Mouse (Mus musculus) heart, postnatal 0 days (tissue): Measurements from ENCODE around the gene Brd2. TPM values are rescaled to one million over a fixed set of nuclear protein-coding genes. Genes with fewer than 3 reads are reported as not detected.

Experiments used
- ATAC-seq: fragments of 200-750 bp; cut with Nextera tagmentation; 2 replicates; pipeline ENCODE4 v1.8.0; 2017; ENCODE audit warnings: low read depth, moderate number of reproducible peaks, moderate library complexity; ENCODE audit not compliant: insufficient read depth
- DNase-seq: peaks from one replicate; pipeline ENCODE4 v3.0.0-alpha.2; 2016; ENCODE audit warnings: low spot score
- H3K27ac ChIP-seq: fragments of 300-500 bp; sonication (generic); 2 replicates; pipeline ENCODE4 v1.5.1; 2014; ENCODE audit warnings: low read depth, mild to moderate bottlenecking
- H3K27me3 ChIP-seq: fragments of 300-500 bp; sonication (generic); 2 replicates; pipeline ENCODE4 v1.6.1; 2014; ENCODE audit warnings: low read length, mixed read lengths; ENCODE audit not compliant: control insufficient read depth, insufficient read depth
- H3K36me3 ChIP-seq: fragments of 300-500 bp; sonication (generic); replicated peaks from 2 replicates; pipeline ENCODE4 v1.6.1; 2014; ENCODE audit warnings: low read length, mixed read lengths; ENCODE audit not compliant: control insufficient read depth, insufficient read depth
- H3K4me1 ChIP-seq: fragments of 300-500 bp; sonication (generic); 2 replicates; pipeline ENCODE4 v1.6.1; 2014; ENCODE audit warnings: antibody characterized with exemption; ENCODE audit not compliant: control insufficient read depth, insufficient read depth
- H3K4me2 ChIP-seq: fragments of 300-500 bp; sonication (generic); 2 replicates; pipeline ENCODE4 v1.6.1; 2014; ENCODE audit warnings: low read depth, mild to moderate bottlenecking, low read length, moderate library complexity
- H3K4me3 ChIP-seq: fragments of 300-500 bp; sonication (generic); 2 replicates; pipeline ENCODE4 v1.5.1; 2014; ENCODE audit warnings: low read depth, low read length
- H3K9ac ChIP-seq: fragments of 300-500 bp; sonication (generic); replicated peaks from 2 replicates; pipeline ENCODE4 v1.6.1; 2014; ENCODE audit warnings: low read depth, low read length, mixed read lengths
- H3K9me3 ChIP-seq: fragments of 300-500 bp; sonication (generic); replicated peaks from 2 replicates; pipeline ENCODE4 v1.6.1; 2016; ENCODE audit warnings: low read length; ENCODE audit not compliant: control insufficient read depth
- CTCF ChIP-seq: IDR thresholded peaks from 2 replicates; pipeline ENCODE4 v1.5.1; 2016; ENCODE audit warnings: antibody characterized with exemption, control low read depth, low read depth
- EP300 ChIP-seq: IDR thresholded peaks from 2 replicates; pipeline ENCODE4 v1.6.1; 2016; ENCODE audit warnings: antibody characterized with exemption, low read depth
- WGBS: fragments of 180-500 bp; shearing (Covaris S2); extraction: QIAGEN DNeasy Blood & Tissue Kit; methylation state at CpG from one replicate; pipeline ENCODE4 v1.1.7; 2014; 5-methylcytosine and 5-hydroxymethylcytosine counted together
- polyA plus RNA-seq: library from polyadenylated mRNA; unstranded; fragments of >200 nt; fragmentation: Nextera tagmentation; extraction: Ambion mirVana; gene quantifications from 2 replicates; pipeline ENCODE4 v1.2.1, GENCODE M21; 2015
- total RNA-seq: library from RNA; depleted of rRNA; stranded (reverse); fragments of >200 nt; gene quantifications from 2 replicates; pipeline ENCODE4 v1.2.3, GENCODE M21; 2014; ENCODE audit warnings: low replicate concordance

Brd2 gene
- total and polyA plus RNA-seq, 2 experiments from 2014 or later, result 38.4 to 87.5 TPM

GRCm38 (mm10) chr17:34088124-34088523 lies 34.3 kb downstream of the Brd2 start:
- no peaks in the 10 kb centered on the region for H3K4me1 ChIP-seq
- H3K36me3 ChIP-seq, result no peaks in the 10 kb centered on the region
- 47% methylated on average over 11 of the region's 11 CpGs for WGBS
- no peak overlapping the region for H3K4me2 ChIP-seq
- no peak for ATAC-seq
- no peaks in the 10 kb centered on the region for H3K9me3 ChIP-seq
- H3K27ac ChIP-seq, result no peak overlapping the region
- H3K27me3 ChIP-seq, result peaks cover 14% of the 10 kb centered on the region; the same call in 1 of the 2 replicates
- DNase-seq, result no peak
- no peak overlapping the region for H3K9ac ChIP-seq
- TF ChIP-seq CTCF, result no peak
- no peak overlapping the region for H3K4me3 ChIP-seq

- ATAC-seq, result no peak
- DNase-seq, result no peak
- Histone ChIP-seq H3K27ac (no peak overlapping the region), H3K4me3 (no peak overlapping the region), H3K9me3 (no peaks in the 10 kb centered on the region), H3K4me1 (no peaks in the 10 kb centered on the region), H3K9ac (no peak overlapping the region), H3K27me3 (peaks cover 20% of the 10 kb centered on the region; the same call in 1 of the 2 replicates), H3K4me2 (no peak overlapping the region), H3K36me3 (no peaks in the 10 kb centered on the region)
- TF ChIP-seq EP300, result no peak
- 45% methylated on average over 2 of the region's 2 CpGs for WGBS
Measured at GRCm38 (mm10) chr17:34087386-34087785, 35.0 kb downstream of the Brd2 start.

- Histone ChIP-seq H3K4me3 (no peak overlapping the region), H3K9ac (no peak overlapping the region), H3K36me3 (no peaks in the 10 kb centered on the region), H3K27me3 (peaks cover 20% of the 10 kb centered on the region), H3K27ac (no peak overlapping the region), H3K4me1 (no peaks in the 10 kb centered on the region), H3K9me3 (no peaks in the 10 kb centered on the region), H3K4me2 (no peak overlapping the region)
- DNase-seq (no peak), ATAC-seq (no peak)
- no peak for TF ChIP-seq EP300
- no peak for TF ChIP-seq CTCF
- 15% methylated on average over 8 of the region's 8 CpGs for WGBS
Measured at GRCm38 (mm10) chr17:34083104-34083503, 39.3 kb downstream of the Brd2 start.

GRCm38 (mm10) chr17:34079621-34080020 lies 42.8 kb downstream of the Brd2 start:
- no peak overlapping the region for H3K9ac ChIP-seq
- ATAC-seq (peak; percentile 57), DNase-seq (peak; percentile 76)
- no peak overlapping the region for H3K4me3 ChIP-seq
- TF ChIP-seq CTCF (no peak), EP300 (no peak)
- no peak overlapping the region for H3K4me2 ChIP-seq
- H3K27ac ChIP-seq, result no peak overlapping the region
- WGBS, result 22% methylated on average over 5 of the region's 5 CpGs
- no peaks in the 10 kb centered on the region for H3K4me1 ChIP-seq
- no peaks in the 10 kb centered on the region for H3K9me3 ChIP-seq
- H3K36me3 ChIP-seq, result no peaks in the 10 kb centered on the region
- peaks cover 37% of the 10 kb centered on the region for H3K27me3 ChIP-seq

- WGBS, result 87% methylated on average over 11 of the region's 11 CpGs
- ATAC-seq (no peak), DNase-seq (no peak)
Measured at GRCm38 (mm10) chr17:34079002-34079401, 43.4 kb downstream of the Brd2 start.

GRCm38 (mm10) chr17:34078148-34078547 lies 44.3 kb downstream of the Brd2 start:
- ATAC-seq, result no peak
- Histone ChIP-seq H3K9ac (no peak overlapping the region), H3K27ac (no peak overlapping the region), H3K27me3 (peaks cover 31% of the 10 kb centered on the region), H3K4me2 (no peak overlapping the region), H3K4me1 (no peaks in the 10 kb centered on the region), H3K4me3 (no peak overlapping the region), H3K36me3 (no peaks in the 10 kb centered on the region), H3K9me3 (no peaks in the 10 kb centered on the region)
- no peak for DNase-seq
- TF ChIP-seq CTCF (no peak), EP300 (no peak)
- WGBS, result 61% methylated on average over 4 of the region's 4 CpGs

More at GRCm38 (mm10) chr17:34079002-34079401, 43.4 kb downstream of the Brd2 start:
- no peak overlapping the region for H3K4me3 ChIP-seq
- no peak overlapping the region for H3K4me2 ChIP-seq
- peaks cover 32% of the 10 kb centered on the region for H3K27me3 ChIP-seq
- H3K36me3 ChIP-seq, result no peaks in the 10 kb centered on the region
- H3K27ac ChIP-seq, result no peak overlapping the region
- TF ChIP-seq CTCF (no peak), EP300 (no peak)
- no peak overlapping the region for H3K9ac ChIP-seq
- no peaks in the 10 kb centered on the region for H3K4me1 ChIP-seq
- H3K9me3 ChIP-seq, result no peaks in the 10 kb centered on the region
